Mouse (Mus musculus) layer of hippocampus, postnatal 10 days (tissue): ENCODE data around the gene Dennd5b. TPM values are rescaled to one million over a fixed set of nuclear protein-coding genes. Genes with fewer than 3 reads are reported as not detected.
"Not testable (repeated sequence)": the region's sequence is repeated elsewhere in the genome, so short reads cannot be mapped to it uniquely, and the experiment has no call there.

Experiments
- DNase-seq, 2 experiments: peaks; one replicate each; pipeline ENCODE4 v3.0.0; 2021; ENCODE audit warnings: low spot score in 2 of 2
- long read RNA-seq: library from polyadenylated mRNA; stranded (forward); transcript quantifications from one replicate; pipeline ENCODE4 v2.0.0, GENCODE M21; 2023
- total RNA-seq, 2 experiments: library from RNA; stranded (reverse); gene quantifications; 2 replicates each; pipeline ENCODE4 v1.2.3; 2021

Dennd5b gene
- 10 to 100 TPM; 35.5 to 40.6 TPM for total RNA-seq
- long read RNA-seq, partial matches to known transcripts, result 1 of 6 reads
- long read RNA-seq, other reads (novel, unspliced or antisense), result 5 of 6 reads

- peak; percentile 72 to 86 for DNase-seq
These were observed at the start of gene Dennd5b for GRCm38 (mm10) chr6:149101076-149101942. Gene Dennd5b, minus strand, starts transcription at chr6:149101680.

DNA sequence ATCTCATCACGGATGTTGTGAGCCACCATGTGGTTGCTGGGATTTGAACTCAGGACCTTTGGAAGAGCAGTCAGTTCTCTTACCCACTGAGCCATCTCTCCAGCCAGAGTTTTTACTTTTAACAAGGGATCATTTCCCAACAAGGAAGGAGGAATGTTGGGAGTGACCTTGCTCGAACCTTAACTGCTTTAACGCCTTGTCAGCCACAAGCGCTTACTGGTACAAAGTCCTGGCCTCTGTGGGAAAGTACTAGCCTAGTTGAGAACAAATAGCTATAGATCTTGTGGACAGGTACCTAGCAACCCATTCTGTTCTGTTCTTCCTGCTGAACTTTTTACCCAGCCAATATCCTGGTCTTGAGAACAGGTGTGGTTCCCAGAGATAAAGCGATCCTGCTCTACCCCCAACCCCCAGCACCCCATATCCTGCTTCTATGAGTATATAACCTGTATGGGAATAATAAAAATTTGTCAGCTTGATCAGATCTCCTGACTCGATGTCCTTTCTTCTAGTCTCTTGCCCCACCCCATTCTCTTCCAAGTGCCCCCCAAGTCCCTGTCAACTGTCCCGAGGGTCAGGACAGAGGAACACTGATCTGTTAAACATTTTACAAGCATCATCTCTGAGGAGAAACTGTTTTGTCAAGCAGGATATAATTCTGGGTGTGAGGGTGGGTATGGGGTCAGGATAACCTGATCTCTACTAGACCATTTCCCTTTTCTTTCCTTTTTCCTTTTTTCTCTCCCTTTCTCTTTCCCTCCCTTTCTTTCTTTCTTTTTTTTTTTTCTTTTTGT lies 47.2 kb upstream of the Dennd5b start:
- DNase-seq, result no peak

GRCm38 (mm10) chr6:149145143-149145542 lies 43.7 kb upstream of the Dennd5b start:
- DNase-seq, result no peak

DNA sequence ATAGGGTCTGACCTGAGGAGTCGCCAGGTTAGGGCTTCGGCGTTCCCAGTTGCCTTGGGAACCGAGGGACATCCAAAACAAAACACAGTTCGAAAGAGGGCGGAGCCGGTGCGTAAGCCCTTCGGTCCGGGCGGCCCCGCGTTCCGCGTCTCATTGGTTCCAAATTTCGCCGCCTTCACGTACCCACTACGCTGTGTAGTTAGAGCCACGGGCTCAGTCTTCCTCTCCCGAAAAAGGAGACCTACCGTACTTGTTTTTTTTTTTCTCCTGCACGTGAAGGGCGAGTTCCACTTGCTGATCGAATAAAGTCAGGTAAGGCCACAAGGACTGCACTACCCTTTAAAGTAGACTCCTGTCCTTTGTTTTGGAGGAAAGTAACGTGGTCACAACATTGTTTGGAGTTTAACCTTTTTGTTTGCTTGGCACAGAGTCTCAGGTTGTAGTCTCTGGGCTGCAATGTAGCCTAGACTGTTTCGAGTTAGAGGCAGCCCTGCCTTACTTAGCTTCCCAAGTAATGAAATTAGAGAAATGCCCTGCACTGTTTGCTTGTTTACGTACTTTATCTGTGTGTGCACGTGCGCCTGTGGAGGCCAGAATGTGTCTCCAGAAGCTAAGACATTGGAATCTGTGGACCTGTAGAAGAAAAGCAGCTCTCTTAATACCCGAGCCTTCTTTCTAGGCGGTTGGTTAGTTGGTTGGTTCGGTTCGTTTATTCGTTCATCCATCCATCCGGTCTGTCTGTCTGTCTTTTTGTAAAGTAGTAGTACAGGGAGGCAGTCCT lies 40.1 kb upstream of the Dennd5b start:
- DNase-seq, result peak; percentile 77 to 78

DNA sequence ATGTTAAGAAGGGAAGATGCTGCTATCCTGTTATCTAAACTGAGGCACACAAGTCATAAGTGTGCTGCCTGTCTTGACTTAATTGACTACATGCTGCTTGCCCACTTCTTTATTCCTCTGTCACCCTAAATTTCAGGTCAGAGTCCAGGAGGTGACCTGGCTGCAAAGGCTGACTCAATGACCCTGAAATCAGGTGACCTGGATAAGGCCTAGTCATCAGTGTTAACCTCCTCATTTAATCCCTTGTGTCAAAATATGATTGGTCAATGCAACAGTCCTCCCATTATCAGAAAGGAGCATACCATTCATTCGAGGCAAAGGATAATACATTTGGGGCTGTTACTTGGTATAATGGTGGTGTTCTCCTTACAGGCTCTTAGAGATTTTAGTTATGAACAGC lies 38.0 kb upstream of the Dennd5b start, which contains the start of gene Etfbkmt:
Etfbkmt (plus strand) TSS at position 379 of the 400 bp plus-strand sequence.
- no peak for DNase-seq

DNA sequence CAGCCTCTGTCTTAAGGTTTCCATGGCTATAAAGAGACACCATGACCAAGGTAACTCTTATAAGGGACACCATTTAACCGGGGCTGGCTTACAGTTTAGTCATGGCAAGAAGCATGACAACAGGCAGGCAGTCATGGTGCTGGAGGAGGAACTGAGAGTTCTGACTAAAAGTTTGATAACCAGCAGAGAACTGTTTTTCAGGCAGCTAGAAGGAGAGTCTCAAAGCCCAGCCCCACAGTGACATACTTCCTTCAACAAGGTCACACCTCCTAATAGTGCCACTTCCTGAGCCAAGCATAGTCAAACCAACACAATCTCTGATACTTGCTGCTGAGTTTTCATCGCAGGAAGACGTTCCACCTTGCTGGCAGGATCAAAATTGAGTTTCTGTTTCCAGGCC lies 37.5 kb upstream of the Dennd5b start:
- no peak for DNase-seq

DNA sequence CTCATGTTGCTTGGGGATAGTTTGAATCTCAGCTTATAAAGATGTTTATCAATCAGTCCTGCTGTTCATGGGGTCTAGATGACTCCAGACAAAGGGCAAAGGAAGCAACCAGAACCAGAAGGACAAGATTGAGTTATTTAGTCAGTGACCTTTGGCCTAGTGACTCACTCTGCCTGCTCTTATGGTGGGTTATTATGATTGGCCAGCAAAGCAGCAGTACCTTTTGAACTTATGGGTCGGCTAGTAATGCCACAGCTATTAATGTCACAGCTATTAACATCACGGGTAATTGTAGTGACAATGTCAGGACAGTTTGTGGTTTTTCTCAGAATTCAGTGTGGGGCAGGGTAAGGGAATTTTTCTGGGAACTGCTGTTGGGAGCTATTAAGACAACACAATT lies 36.5 kb upstream of the Dennd5b start:
- no peak for DNase-seq

DNA sequence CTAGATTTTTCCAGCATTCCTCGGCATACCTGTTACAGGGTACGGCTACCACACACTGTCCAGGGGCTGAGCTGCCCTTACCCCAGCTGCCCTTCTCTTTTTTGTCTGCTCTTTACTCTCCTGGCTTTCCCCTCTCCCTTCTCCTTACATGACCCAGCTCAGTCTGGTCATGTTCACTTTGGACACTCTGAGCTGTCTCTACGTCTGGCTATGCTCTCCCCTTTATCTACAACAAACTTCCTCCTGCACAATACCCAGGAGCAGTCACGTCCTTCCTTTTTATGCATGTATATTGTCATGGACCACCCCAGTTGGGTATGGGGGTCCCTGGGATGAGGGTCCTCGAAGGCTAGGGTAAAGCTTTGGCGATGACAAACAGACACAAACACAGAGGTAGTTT lies 34.2 kb upstream of the Dennd5b start:
- no peak for DNase-seq

GRCm38 (mm10) chr6:149134391-149135150 lies 33.1 kb upstream of the Dennd5b start:
- no peak for DNase-seq

DNA sequence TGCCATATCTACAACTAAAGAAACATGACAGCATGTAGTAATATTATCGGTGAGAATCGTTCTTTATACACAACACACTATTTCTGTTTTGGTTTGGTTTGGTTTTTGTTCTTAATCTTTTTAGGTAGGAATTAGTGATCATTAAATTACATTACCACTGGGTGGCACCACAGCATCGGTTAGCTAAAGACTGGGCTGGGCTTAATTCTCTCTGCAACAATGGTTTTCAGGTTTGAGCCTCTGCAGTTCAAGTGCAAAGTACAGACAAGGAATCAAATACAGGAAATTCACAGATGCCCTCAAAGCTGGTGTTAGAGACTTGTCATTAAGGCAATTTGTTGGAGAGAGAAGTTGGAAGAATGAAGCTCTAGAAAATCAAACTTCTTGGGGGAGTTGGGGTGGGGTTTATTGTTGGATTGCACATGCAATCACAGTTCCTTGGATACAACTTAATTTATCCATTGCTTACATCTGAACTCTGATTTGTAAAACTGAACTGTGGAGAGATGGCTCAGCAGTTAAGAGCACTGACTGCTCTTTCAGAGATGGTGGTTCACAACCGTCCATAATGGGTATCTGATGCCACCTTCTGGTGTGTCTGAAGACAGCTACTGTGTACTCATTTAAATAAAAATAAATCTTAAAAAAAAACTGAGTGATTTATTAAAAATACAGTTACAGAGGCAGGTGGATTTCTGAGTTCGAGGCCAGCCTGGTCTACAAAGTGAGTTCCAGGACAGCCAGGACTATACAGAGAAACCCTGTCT lies 31.0 kb upstream of the Dennd5b start:
- peak; percentile 19 to 32 for DNase-seq

DNA sequence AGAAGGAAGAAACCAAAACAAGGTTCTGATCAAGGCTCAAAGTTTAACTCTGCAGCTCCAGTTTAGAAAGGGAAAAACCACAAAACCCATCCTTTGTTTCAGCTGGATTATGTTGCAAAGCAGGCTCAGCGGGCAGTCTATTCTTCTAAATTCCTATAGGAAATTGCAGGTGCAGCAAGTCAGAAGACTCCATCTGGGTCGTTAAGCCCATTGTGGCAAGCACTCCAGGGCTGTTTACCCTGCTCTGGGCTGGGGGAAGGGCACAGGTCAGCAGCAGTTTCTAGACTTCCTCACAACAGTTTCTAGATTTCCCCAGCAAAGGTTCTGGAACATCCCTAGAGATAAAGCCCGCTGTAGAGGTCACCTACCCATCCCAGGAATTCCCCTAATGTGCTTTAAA lies 29.6 kb upstream of the Dennd5b start:
- no peak for DNase-seq

DNA sequence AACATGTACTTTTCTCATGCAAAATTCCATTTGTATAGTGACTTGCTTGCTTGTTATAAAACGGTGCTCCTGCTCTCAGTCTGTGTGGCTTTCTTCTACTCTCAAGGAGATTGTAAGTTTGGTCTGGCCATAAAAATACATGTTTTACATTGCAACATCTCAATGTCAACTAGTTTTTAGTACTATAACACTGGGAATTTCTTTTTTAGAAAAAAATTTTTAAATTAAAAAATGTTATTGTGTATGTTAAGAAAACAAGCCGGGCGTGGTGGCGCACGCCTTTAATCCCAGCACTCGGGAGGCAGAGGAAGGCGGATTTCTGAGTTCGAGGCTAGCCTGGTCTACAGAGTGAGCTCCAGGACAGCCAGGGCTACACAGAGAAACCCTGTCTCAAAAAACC lies 28.4 kb upstream of the Dennd5b start, which contains the start of gene Gm10203:
Gm10203 (plus strand) TSS at position 301 of the 400 bp plus-strand sequence.
- DNase-seq, result not testable (repeated sequence)

DNA sequence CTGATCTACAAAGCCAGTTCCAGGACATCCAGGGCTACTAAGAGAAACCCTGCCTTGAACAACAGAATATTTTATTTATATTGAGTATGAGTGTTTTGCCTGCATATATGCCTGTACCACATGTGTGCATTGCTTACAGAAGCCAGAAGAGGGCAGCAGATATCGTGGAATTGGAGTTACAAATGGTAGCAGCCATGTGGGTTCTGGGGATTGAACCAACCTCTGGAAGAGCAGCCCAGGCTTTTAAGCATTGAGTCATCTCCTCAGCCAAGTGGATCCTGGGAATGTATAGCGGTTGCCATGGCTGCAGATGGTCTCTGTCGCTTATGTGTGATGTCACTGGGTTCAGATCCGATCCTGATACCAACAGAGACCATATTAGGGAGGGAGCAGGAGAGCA lies 25.2 kb upstream of the Dennd5b start:
- peak; percentile 31 for DNase-seq

- DNase-seq, result no peak
These were observed 21.6 kb upstream of the Dennd5b start for GRCm38 (mm10) chr6:149123042-149123441.

DNA sequence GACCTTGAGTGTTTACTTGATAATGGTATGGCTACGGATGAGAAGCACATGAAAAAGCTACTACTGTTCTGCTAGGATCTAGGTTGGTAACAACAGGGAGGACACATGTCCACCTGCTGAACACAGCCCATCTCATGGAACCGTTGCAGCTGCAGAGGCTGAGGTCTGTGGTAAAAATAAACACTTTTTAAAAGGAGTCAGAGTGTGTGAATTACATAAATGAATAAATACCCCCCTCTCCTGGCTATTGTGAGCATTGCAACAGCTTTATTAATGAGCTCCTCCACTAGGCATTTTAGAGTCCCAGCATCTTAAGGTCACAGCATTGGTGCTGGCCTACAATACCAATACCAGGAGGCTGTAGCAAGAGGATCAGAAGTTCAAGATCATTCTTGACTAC lies 18.4 kb upstream of the Dennd5b start:
- peak; percentile 54 to 68 for DNase-seq

DNA sequence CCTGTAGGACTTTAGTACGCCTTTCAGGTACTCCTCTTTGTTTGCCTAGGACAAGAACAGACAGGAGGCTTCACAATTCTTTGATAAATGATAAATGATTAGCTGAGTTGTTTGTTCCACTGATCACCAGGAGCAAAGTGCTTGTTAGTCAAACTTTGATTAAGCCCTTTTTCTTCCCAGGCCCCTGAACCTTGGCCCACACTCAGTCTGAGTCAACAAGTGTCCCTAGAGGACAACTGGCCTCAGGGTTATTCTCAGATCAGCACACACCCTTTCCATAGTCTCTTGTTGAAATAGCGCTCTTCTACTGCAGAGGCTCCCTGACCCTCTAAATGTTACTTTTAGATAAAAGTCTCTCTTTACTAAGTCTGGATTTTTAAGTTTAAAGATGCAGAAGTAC lies 17.5 kb upstream of the Dennd5b start:
- DNase-seq, result no peak

DNA sequence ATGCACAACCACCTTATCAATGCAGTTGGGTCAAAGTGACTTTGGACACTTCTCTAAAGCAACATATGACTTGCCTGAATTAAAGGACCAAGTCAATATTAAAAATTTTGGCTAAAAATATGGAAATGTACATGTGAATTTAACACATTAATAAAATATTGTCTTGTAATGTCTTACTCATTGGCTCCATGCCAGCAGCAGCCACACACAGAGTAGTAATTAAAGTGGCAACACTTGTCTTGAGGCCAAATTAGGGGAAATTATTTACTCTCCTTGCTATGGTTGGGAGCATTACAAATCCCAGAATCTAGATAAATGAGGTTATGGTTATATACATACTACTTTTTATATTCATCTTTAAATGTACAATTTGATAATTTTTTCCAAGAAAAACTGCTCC lies 15.5 kb upstream of the Dennd5b start:
- no peak for DNase-seq

GRCm38 (mm10) chr6:149108909-149109308 lies 7.4 kb upstream of the Dennd5b start:
- no peak for DNase-seq

GRCm38 (mm10) chr6:149107615-149108014 lies 6.1 kb upstream of the Dennd5b start:
- no peak for DNase-seq

DNA sequence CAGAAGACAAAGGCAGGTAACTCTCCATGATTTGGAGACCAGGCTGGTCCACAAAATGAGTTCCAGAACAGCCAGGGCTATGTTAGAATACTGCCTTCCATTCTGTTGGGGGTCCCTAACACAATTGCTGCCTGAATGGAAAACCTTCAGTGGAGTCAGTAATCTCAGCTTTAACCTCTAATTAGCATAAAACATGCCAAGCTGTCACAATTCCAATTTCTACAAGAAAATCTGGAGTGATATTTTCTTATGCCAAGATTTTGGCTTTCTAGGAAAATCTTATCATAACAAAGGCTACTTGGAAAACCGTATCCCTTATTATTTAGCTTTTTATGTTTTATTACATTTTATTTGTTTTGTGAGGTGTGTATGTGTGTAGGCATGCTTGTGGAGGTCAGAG lies 2.0 kb upstream of the Dennd5b start:
- DNase-seq, result no peak
